Mouse (Mus musculus) gastrocnemius, postnatal 36 days (tissue): Measurements from ENCODE around the gene Slco4a1. TPM values are rescaled to one million over a fixed set of nuclear protein-coding genes. Genes with fewer than 3 reads are reported as not detected.

Experiments used
- DNase-seq, 2 experiments: peaks; one replicate each; pipeline ENCODE4 v3.0.0; 2022
- intact Hi-C: fragments of 180-260 bp; cut with DNase I; formaldehyde crosslinking; loops from one replicate; pipeline ENCODE4 v1.15.1; 2025
- total RNA-seq, 2 experiments: library from RNA; stranded (reverse); gene quantifications; 2 replicates each; pipeline ENCODE4 v1.2.3; 2021

Slco4a1 gene
- total RNA-seq, 2 experiments from 2014 or later, result 0.08 TPM; not detected in 1

DNA sequence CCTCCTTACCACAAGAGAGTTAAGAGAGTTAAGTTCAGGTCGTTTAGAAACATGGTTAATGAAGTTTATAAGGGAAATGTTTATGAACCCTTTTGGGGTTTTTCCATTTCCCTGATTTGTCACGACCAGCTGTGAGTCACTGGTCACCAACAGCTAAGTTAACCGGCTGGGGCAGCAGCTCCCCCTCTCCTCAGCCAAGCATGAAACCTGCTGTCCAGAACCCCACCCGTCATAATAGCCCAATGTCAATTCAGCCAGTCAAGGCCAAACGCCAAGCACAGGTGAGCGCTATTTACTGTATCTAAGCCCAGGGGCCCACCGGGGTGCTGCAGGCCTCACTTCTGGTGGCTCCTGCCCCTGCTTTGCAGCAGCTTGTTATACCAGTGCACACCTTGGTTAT lies 12.2 kb upstream of the Slco4a1 start:
- intact Hi-C loops, result no loop called here
- DNase-seq, result no peak

DNA sequence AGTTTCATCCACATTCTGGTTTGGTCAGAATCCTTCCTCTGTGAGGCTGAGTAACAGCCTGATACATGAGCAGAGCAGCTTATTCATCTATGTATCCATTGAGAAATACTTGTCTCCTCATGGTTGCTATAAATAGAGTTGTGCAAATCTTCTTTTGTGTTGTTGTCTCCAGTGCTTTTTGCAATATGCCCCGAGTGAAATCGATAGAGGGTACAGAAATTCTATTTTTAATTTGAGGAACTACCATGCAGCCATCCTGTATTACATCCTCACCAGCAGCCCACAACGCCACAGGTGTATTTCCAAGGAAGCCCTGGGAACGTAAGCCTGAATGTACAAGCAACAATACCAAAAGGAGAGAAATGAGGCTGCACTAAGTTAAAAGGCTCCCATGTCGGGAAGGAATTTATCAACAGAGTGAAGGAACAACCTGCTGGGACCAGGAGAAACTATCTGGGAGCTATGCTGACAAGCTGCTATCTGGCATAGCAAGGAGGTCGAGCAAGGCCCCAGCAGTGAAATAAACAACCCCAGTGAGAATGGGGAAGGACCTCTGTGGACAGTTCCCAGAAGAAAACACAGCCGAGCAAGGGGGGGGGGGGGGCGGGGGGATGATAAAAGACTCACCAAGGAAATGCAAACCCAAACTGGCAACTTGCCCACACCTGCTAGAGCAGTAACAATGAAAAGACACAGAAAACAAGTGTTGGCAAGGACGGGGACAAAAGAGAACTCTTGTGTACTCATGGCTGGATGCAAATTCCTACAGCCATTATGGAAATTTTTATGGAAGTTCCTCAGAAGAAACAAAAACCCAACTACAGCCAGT lies 10.9 kb upstream of the Slco4a1 start:
- no peak for DNase-seq
- intact Hi-C loops, result no loop called here

DNA sequence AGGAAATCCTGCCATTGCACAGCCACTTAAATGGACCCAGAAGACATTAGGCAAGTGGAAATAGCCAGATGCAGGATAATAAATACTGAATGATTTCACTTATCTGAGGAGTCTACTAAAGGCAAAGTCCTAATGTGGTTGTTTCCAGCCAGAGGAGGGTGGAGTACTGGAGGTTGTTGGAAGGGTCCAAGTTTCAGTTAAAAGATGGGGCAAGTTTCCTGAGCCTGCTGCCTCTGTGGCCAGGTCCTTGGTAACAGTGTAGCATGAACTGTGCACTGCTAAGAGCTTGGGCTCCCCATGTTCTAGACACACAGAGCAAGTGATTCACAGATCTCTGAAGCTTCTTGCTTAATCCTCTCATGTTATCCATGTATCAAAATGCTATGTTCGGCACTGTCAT lies 10.1 kb upstream of the Slco4a1 start:
- intact Hi-C loops, result no loop called here
- DNase-seq, result no peak

DNA sequence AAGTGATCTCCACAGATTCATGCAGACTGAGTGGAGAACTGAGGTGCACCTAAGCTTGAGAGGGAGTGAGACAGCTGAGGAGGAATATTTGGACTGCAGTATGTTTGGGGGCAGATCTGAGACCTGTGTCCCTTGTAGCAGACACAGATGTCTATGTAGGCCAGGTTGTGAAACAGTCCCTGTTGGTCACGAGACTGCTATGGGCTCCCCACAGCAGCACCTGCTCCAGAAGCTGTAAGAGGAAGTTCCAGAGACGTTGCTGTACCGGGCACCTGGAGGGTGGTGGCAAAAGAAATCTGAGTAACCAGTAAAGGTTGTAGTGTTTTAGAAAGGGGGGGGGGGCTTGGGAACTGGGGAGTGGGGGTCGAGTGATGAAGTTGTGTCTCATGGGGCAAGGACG lies 7.0 kb upstream of the Slco4a1 start:
- no peak for DNase-seq
- intact Hi-C loops, result no loop called here

DNA sequence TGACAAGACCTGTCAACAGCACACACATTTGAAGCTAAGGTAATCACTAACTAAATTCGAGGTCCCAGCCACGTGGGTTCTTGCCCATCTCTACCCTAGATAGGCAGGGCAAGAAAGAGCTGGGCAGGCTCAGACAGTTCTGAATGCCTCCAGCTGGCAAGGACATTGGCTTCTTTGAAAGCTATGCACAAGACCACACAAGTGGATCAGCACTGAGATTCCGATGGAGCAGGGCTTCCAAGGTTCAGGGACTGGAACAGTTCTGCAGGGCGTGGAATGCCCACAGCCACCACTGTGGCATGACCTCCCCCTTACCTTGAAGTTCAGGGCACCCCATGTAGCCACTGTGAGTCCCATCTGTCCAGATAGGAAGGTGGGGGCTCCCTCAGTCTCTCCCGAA lies 5.5 kb upstream of the Slco4a1 start:
- DNase-seq, result no peak
- intact Hi-C loops, result no loop called here

DNA sequence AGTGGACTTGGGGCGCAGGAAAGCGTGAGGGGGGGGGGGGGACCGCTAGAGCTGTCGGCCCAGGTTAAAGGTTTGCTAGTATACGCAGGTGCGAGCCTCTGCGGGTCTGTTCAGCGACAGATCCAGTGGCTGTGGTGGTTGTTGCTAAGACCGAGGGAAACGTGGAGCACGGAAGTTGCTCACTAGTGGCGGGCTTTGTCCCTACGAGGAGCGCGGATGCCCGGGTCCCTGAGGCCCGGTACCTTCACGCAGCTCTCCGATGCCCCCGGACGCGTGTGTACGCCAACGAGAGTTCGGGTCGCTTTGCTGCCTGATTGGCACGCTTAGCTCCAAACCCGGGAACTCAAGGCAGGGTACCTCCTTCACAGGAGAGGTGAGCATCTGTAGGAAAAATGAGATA lies 660 bp downstream of the Slco4a1 start:
- DNase-seq, result no peak

DNA sequence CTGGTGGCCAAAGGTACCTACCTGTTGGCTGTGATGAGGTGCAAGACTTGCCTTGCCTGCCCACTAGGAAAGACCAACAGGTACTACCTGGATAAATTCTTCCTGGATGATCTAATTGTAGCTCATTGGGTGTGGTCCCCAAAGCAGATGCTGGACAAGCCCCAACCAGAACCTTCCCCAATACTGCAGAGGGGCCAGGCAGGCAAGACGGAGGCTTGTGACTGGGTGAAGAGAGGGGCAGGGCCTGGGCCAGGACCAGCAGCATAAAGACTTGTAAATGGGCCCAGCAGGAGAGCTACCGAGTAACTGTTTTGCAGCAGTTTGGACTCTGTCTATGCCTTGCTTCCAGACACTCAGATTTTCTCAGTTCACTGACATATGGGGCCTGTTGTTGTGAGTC lies 1.6 kb downstream of the Slco4a1 start:
- intact Hi-C loops, result no loop called here
- DNase-seq, result no peak

More for the DNA sequence above, 660 bp downstream of the Slco4a1 start:
- intact Hi-C loops, result no loop called here

DNA sequence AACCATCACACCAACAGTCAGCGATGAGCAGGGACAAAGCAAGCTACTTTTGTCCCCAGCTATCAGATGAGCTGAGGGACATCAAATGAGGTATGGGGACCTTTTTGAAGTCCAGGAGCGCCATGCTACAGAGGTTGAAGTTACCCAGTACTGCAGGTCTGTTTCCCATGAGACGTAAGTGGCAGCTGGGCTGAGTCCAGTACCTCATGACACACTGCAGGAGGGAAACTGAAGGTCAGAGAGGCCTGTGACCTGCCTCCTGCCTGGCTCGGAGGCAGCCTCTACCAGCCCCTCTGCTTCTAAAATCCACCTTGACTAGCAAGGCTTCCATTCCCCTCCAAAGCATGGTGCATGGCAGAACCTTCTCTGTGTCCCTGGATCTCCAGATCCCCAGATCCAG lies 3.4 kb downstream of the Slco4a1 start:
- intact Hi-C loops, result no loop called here
- DNase-seq, result no peak

DNA sequence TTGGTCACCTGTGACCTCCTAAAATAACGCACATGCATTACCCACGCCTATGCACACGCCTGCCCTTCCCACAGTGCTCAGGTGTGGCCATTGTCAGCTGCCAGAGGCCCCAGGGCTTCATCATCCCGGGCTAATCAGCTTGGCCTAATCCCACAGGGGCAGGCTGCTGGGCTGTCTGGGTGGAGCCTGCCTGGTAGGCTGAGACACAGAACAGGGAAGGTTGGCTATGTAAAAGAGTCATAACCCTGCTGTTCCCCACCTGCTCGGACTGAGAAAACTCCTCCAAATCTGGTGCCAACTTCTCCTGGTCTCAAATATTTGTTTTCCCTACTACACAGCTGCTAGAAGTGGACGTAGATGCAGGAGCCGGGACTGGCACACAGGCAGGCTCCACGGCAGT lies 4.8 kb downstream of the Slco4a1 start:
- intact Hi-C loops, result no loop called here
- no peak for DNase-seq

DNA sequence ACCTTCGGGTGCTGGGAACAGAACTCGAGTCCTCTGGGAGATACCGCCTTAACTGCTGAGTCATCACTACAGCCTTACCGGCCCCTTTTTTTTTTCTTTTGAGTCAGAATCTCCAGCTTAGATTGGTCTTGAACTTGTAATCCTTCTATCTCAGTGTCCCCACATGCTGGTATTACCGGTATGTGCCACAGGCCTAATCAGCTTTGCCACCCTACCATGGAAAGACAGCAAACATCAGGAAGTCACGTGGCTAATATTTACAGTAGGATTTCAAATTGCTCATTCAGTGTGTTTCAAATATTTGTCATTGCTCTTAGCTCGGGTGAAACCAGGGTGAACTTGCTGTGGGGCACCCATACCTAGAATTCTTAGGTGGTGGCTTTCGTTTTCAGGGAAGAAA lies 6.5 kb downstream of the Slco4a1 start:
- DNase-seq, result no peak
- intact Hi-C loops, result no loop called here

DNA sequence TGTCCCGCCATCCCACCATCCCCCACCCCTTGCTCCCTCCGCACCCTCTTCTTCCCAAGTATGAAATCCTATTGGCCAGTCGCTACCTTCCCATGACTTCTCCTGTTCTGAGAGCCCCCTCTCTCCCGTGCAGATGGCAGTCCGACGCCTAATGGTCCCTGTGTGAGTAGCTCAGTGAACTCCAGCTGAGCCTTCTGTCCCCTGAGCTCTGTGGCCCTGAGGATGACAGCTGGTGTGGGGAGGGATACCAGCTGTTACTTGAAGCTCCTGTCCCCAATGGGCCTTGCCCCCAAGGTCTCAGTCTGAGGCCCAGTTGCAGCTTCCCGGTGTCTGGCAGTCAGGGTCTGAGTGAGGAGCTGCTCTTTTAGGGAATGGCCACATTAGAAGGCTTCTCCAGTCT lies 10.5 kb downstream of the Slco4a1 start:
- no peak for DNase-seq
- intact Hi-C loops, result no loop called here

DNA sequence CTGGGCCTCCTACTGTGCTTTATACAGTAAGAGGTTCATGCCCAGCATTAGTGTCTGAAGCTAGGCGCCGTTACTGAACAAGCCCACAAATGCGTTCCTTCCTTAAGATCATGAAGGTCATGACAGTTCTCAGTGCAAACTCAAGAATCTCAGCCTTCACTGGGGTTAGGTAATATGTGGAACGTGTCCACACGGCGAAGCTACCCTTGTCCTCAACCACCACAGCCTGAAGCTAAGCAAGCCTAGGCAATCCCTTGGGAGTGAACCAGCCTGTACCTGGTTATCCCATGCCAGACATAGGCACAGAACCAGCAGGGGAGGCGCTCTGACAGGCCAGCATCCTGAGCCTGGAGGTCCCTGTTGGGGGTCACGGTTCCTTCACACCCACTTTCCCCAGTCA lies 12.8 kb downstream of the Slco4a1 start:
- DNase-seq, result no peak
- intact Hi-C loops, result no loop called here

DNA sequence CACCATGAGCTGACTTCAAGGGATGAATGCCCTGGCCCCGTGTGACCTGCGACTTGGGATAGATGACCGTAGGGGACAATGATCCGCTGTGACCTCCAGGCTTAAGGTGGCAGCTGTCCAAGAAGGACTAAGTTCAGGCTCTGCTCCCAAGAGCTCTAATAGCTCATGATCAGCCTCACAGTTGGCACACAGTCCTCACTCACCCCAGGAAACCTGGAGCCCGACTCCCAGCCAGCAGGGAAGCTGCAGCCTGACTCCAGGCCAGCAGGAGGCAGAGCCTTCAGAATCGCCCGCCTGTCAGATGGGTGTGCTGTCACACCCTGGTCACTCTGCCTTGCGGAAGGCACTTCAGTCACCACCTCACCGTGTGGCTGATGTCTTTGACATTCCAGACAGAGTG lies 13.7 kb downstream of the Slco4a1 start:
- DNase-seq, result no peak

DNA sequence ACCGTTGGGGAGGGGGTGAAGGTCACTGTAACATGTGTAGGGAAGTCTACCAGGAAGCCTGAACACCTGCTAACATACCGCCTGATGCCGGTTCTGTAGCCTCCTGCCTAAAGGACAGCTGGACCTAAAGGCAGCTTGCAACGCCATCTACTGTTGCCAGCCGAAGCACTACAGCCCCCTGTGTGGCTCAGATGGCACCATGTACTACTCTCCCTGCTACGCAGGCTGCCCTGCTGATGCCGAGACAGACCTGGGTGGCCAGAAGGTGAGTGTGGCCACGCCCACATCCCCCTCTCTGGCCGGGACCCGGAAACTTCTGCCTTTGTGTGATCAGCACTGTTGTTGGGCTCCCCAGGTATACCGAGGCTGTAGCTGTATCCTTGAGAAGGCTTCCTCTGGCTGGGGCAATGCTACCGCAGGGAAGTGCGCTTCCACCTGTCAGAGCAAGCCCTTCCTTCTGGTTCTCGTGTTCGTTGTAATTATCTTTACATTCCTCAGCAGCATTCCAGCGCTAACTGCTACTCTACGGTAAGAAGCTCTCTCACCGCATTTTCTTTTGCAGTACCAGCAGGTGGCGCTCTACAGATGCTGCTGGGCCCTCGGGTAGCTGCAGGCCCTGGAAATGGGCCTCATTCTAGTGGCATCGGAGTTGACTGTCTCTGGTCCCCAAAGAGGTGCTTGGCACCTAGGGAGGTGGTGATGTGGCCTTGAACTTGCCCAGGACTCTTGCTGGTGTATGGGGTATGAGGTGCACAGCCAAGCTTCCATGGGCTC lies 16.4 kb downstream of the Slco4a1 start:
- DNase-seq, result no peak
- intact Hi-C loops, result loop anchor here (1.0 to 5.0 kb wide), 2 partner anchors 85 to 106 kb away; no protein-coding TSS in a partner anchor

More for the DNA sequence above, 13.7 kb downstream of the Slco4a1 start:
- intact Hi-C loops, result loop anchor here (5.0 kb wide), 1 partner anchor 88 kb away; no protein-coding TSS in a partner anchor

DNA sequence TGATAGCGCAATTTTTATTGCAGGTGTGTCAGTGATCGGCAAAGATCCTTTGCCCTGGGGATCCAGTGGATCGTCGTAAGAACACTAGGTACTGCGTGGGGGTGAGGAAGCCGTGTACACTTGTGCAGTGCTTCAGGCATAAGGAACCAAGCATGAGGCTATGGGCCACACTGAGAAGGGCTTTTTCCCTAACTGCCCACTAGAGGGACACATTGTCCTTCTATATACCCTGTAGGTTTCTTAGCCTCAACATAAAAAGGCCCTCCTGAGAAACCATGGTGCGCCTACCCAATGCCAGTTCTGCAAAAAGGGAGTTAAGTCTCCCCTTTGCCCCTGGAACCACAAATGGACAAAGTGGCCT lies 17.0 kb downstream of the Slco4a1 start:
- DNase-seq, result peak in 1 of 2 experiments; percentile 25
- intact Hi-C loops, result loop anchor here (1.0 to 5.0 kb wide), 2 partner anchors 84 to 105 kb away; no protein-coding TSS in a partner anchor

DNA sequence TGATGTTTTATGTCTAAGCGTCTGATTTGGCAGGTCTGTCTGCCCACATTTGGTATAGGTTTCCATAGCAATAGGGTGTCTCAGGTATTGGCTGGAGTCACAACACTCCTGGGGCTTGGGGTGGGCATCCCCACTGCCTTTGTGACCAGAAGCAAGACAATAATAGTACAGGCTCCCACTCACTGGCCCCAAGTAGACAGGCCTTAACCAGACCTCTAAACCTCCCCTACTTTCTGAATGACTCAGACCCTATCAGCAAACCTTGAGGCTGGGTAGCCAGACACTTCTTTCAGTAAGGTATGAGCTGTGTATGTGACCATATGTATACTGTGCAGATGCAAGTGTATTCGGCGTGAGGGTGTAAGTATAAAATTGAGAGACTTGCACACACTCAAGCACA lies 18.8 kb downstream of the Slco4a1 start:
- intact Hi-C loops, result loop anchor here (5.0 kb wide), 1 partner anchor 82 kb away; no protein-coding TSS in a partner anchor
- DNase-seq, result no peak

DNA sequence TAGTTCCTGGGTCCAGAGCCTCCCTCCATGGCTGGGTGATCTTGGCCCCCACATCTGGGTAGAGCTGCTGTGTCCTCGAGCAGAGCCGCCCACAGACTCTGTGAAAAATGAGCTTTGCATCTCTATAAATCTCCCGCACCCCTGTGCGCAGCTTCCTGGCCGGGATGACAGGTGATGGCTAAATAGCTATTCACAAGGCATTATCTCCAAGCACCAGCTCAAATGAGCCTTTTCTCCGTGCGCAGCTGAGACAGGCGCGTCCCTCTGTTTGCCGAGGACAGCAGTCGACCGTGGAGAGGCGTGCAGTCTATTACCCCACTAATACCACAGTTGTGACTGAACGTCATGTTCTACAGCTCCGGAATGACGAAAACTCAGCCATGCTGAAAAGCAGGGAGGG lies 26.2 kb downstream of the Slco4a1 start:
- no peak for DNase-seq
- intact Hi-C loops, result no loop called here

DNA sequence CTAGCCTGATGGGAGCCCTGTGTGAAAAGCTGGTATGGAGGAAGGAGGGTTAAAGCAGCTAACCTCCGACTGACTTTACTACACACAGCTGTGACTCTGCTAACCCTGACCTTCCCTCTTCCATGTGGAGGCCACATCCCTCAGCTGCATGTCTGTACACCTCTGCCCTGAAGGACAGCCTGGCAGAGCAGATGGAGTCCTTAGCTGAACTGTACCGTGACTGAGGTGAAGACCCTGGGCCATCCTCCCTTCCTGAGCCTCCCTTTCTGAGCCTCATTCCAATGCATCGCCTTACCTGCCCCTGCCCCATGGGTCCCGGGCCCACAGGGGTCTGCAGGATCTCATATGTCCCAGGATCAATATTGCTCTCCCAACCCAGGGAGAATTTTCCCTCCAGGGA lies 28.8 kb downstream of the Slco4a1 start:
- intact Hi-C loops, result no loop called here
- no peak for DNase-seq

DNA sequence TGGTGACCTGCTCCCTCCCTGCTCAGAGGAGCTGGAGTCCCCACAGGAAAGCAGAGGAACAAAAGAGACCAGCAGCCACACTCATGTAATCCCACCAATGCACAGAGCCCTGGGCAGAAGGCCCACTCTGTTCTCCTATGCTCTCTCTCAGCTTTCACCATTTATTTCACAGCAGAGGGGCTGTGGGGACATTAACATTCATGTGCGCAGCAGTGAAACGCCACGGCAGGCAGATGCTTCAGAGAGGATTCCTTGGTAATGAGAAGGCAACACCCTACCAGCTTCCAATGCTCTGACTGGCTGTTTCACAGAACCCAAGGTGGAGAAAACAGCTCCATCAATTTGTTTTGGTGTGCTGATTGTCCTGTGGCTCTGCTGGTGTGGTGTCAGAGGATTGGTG lies 29.3 kb downstream of the Slco4a1 start:
- intact Hi-C loops, result no loop called here
- DNase-seq, result no peak

DNA sequence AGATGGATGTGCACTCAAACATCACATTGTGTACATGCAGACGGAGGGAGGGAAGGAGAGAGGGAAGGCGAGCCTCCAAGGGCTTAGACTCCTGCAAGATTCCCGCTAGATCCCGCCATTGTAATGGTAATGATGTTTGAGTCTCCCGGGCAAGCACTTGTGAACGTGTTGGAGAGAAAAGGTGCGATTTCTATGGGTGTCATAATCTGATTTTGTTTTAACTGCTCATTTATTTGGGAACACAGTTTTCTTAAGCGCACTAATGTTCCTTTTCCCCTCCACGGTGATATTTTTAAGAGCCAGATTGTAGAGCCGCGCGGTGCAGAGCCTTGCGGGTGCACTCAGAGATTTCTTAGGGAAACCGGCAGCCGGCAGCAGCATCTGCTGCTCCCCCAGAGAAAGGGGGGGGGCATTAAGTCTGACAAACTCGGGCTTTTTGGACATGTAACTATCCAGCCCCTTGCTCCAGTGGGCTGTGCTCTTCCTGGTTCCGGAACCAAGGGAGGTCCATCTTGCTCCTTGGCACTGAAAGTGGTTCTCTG lies 32.2 kb downstream of the Slco4a1 start:
- intact Hi-C loops, result no loop called here

DNA sequence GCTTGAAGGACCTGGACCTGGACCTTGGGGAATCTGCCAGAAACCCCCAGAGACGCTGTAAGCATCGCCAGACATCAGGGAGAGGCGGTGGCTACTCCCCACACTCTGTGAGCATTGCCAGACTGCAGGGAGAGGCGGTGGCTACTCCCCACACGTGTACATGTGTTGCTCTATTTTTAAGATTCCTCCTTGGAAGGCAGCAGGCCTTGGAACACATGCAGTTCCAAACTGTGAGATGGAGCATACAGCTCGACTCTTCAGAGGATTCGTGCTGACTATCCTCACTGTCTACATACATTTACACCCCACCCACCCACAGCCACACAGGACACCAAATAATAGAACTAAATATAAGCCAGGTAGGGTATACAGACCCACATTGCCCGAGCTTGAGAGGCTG lies 39.9 kb downstream of the Slco4a1 start:
- DNase-seq, result no peak
- intact Hi-C loops, result no loop called here

More for the DNA sequence above, 32.2 kb downstream of the Slco4a1 start:
- no peak for DNase-seq
